ENCODE assay signal across 8 mouse cellular contexts in genomic region chr2:85037047-85038026, GRCm38 (mm10). TPM values are rescaled to one million over a fixed set of nuclear protein-coding genes. Genes with fewer than 3 reads are reported as not detected.
A peak's percentile ranks its signal among the peaks of the same experiment; 100 is the strongest.
DNase-seq lines count a peak whose midpoint lies in the region; ATAC-seq lines count a peak whose summit lies in the region.

Ssrp1 (plus strand) TSS chr2:85037234.
P2rx3 (minus strand) TSS chr2:85037462.

- DNase-seq in Muller cell, postnatal 12 days (ENCODE audit: inconsistent ontology term): peak; percentile 92
- DNase-seq in cerebellum, adult 8-10 months: peak; percentile 89
- peak; percentile 93 for DNase-seq in forelimb bud, embryonic 11.5 days (ENCODE audit: low read depth, low spot score)
- DNase-seq in layer of hippocampus, postnatal 14 days (ENCODE audit: low spot score in 2 of 2): peak; percentile 88 to 94
- peak; percentile 94 for DNase-seq in lung, postnatal 10 days
- DNase-seq in ovary, postnatal 14 days (ENCODE audit: low spot score): peak; percentile 89
- peak; percentile 85 to 89 for DNase-seq in thymus, postnatal 10 days (ENCODE audit: low spot score in 2 of 2)

- ATAC-seq in hematopoietic stem cell, adult 5-6 weeks (replicated peaks in 1 of 2; ENCODE audit: insufficient read depth in 1 of 2, low FRiP score in 2 of 2, low TSS enrichment in 1 of 2, low read depth in 1 of 2, poor library complexity in 2 of 2, severe bottlenecking in 2 of 2): peak; percentile 81 to 85

RNA-seq across cellular contexts. Expression of gene Ssrp1, which starts in this region (rescaled TPM):
- 390 and 439 TPM in 2 replicates for total RNA-seq in hematopoietic stem cell, adult 5-6 weeks (2017)
- total RNA-seq in layer of hippocampus, postnatal 14 days (2021): 100 to 1,000 TPM; 104 TPM

RNA-seq across cellular contexts. Expression of gene P2rx3, which starts in this region (rescaled TPM):
- 0.69 TPM in 1 of 2 replicates, not detected in the other for total RNA-seq in hematopoietic stem cell, adult 5-6 weeks (2017)
- 1 to 10 TPM; 2.8 to 3.4 TPM for total RNA-seq in layer of hippocampus, postnatal 14 days (2021)

Comparison
In these comparisons a context has a peak if more than half of its experiments do, and no peak if none do; other contexts are left out.
1. Peak in every context shown above with its lines: DNase-seq and ATAC-seq.